Mouse (Mus musculus) adipocyte (in vitro differentiated cells): ENCODE results near the gene Cdh24.
A peak's percentile ranks its signal among the peaks of the same experiment; 100 is the strongest.
"Not testable (repeated sequence)": the region's sequence is repeated elsewhere in the genome, so short reads cannot be mapped to it uniquely, and the experiment has no call there.

Experiments used
- DNase-seq: peaks from one replicate; pipeline ENCODE4 v3.0.0-alpha.2; 2016; ENCODE audit warnings: low spot score

Cdh24 gene

GRCm38 (mm10) chr14:54642224-54642944 lies 1.2 kb upstream of the Cdh24 start:
- DNase-seq: no peak

GRCm38 (mm10) chr14:54640946-54641304 lies 239 bp downstream of the Cdh24 start, which contains the start of gene Gm17606:
Gm17606 (plus strand) TSS chr14:54640952.
- DNase-seq: no peak

GRCm38 (mm10) chr14:54640121-54640520 lies 1.0 kb downstream of the Cdh24 start:
- DNase-seq: no peak

- DNase-seq: no peak
Observed at GRCm38 (mm10) chr14:54638210-54638609, 3.0 kb downstream of the Cdh24 start.

GRCm38 (mm10) chr14:54636954-54637353 lies 4.2 kb downstream of the Cdh24 start:
- DNase-seq: no peak

GRCm38 (mm10) chr14:54634182-54634581 lies 7.0 kb downstream of the Cdh24 start:
- peak; percentile 29 for DNase-seq

- no peak for DNase-seq
Observed at GRCm38 (mm10) chr14:54632252-54632651, 8.9 kb downstream of the Cdh24 start.

- DNase-seq: no peak
Observed at GRCm38 (mm10) chr14:54631240-54631599, 9.9 kb downstream of the Cdh24 start.

- no peak for DNase-seq
Observed at GRCm38 (mm10) chr14:54630583-54631239, 10.5 kb downstream of the Cdh24 start.

GRCm38 (mm10) chr14:54629797-54630196 lies 11.4 kb downstream of the Cdh24 start:
- no peak for DNase-seq

- DNase-seq: no peak
Observed at GRCm38 (mm10) chr14:54628103-54628502, 13.1 kb downstream of the Cdh24 start.

- DNase-seq: no peak
Observed at GRCm38 (mm10) chr14:54624976-54625375, 16.2 kb downstream of the Cdh24 start.

GRCm38 (mm10) chr14:54623334-54623733 lies 17.8 kb downstream of the Cdh24 start:
- DNase-seq: no peak

GRCm38 (mm10) chr14:54621133-54621532 lies 20.0 kb downstream of the Cdh24 start, which contains the start of gene Psmb11:
Psmb11 (plus strand) TSS chr14:54621433.
- DNase-seq: no peak

GRCm38 (mm10) chr14:54617897-54618365 lies 23.2 kb downstream of the Cdh24 start, which contains the start of gene Psmb5:
Psmb5 (minus strand) TSS chr14:54618022.
- peak; percentile 87 for DNase-seq

- DNase-seq: peak; percentile 47
Observed at GRCm38 (mm10) chr14:54617152-54617896, 23.8 kb downstream of the Cdh24 start.

GRCm38 (mm10) chr14:54616226-54616825 lies 24.8 kb downstream of the Cdh24 start:
- DNase-seq: peak; percentile 14

- DNase-seq: not testable (repeated sequence)
Observed at GRCm38 (mm10) chr14:54614130-54614529, 27.0 kb downstream of the Cdh24 start.

- no peak for DNase-seq
Observed at GRCm38 (mm10) chr14:54610648-54611047, 30.5 kb downstream of the Cdh24 start.

GRCm38 (mm10) chr14:54609962-54610361 lies 31.2 kb downstream of the Cdh24 start:
- no peak for DNase-seq

GRCm38 (mm10) chr14:54609245-54609644 lies 31.9 kb downstream of the Cdh24 start:
- DNase-seq: no peak

- no peak for DNase-seq
Observed at GRCm38 (mm10) chr14:54607226-54607625, 33.9 kb downstream of the Cdh24 start.
